Mouse (Mus musculus) hindbrain, embryonic 16.5 days (tissue): ENCODE data around the gene Ugt1a6a. TPM values are rescaled to one million over a fixed set of nuclear protein-coding genes. Genes with fewer than 3 reads are reported as not detected.
A peak's percentile ranks its signal among the peaks of the same experiment; 100 is the strongest.

Experiments
- ATAC-seq: fragments of 200-750 bp; cut with Nextera tagmentation; 2 replicates; pipeline ENCODE4 v1.8.0; 2017; ENCODE audit warnings: moderate TSS enrichment, moderate library complexity
- H3K27ac ChIP-seq: fragments of 300-500 bp; sonication (generic); 2 replicates; pipeline ENCODE4 v1.5.1; 2014; ENCODE audit warnings: low read depth, mild to moderate bottlenecking, control low read depth, low read length, moderate library complexity
- H3K27me3 ChIP-seq: fragments of 300-500 bp; sonication (generic); replicated peaks from 2 replicates; pipeline ENCODE4 v1.6.1; 2014; ENCODE audit warnings: low read length; ENCODE audit not compliant: control insufficient read depth, insufficient read depth
- H3K36me3 ChIP-seq: fragments of 300-500 bp; sonication (generic); 2 replicates; pipeline ENCODE4 v1.6.1; 2014; ENCODE audit warnings: mild to moderate bottlenecking, low read length, moderate library complexity, mixed read lengths; ENCODE audit not compliant: control insufficient read depth, insufficient read depth
- H3K4me1 ChIP-seq: fragments of 300-500 bp; sonication (generic); 2 replicates; pipeline ENCODE4 v1.6.1; 2014; ENCODE audit warnings: low read depth, low read length; ENCODE audit not compliant: control insufficient read depth, insufficient read depth
- H3K4me2 ChIP-seq: fragments of 300-500 bp; sonication (generic); 2 replicates; pipeline ENCODE4 v1.6.1; 2014; ENCODE audit warnings: mild to moderate bottlenecking, low read length, control low read depth, moderate library complexity
- H3K4me3 ChIP-seq: fragments of 300-500 bp; sonication (generic); 2 replicates; pipeline ENCODE4 v1.5.1; 2014; ENCODE audit warnings: mild to moderate bottlenecking, low read length, control low read depth, moderate library complexity
- H3K9ac ChIP-seq: fragments of 300-500 bp; sonication (generic); 2 replicates; pipeline ENCODE4 v1.6.1; 2014; ENCODE audit warnings: low read depth, mild to moderate bottlenecking, control low read depth, low read length, moderate library complexity
- H3K9me3 ChIP-seq: fragments of 300-500 bp; sonication (generic); 2 replicates; pipeline ENCODE4 v1.6.1; 2014; ENCODE audit warnings: mild to moderate bottlenecking, low read length, moderate library complexity; ENCODE audit not compliant: control insufficient read depth
- WGBS: fragments of 180-500 bp; shearing (Covaris S2); extraction: QIAGEN DNeasy Blood & Tissue Kit; methylation state at CpG from one replicate; pipeline ENCODE4 v1.1.7; 2014; 5-methylcytosine and 5-hydroxymethylcytosine counted together
- polyA plus RNA-seq: library from polyadenylated mRNA; unstranded; fragments of >200 nt; fragmentation: Nextera tagmentation; extraction: Ambion mirVana; gene quantifications from 2 replicates; pipeline ENCODE4 v1.2.1, GENCODE M21; 2015

Gene Ugt1a6a
- polyA plus RNA-seq, 1 experiment from 2014 or later, result 5.6 TPM

DNA sequence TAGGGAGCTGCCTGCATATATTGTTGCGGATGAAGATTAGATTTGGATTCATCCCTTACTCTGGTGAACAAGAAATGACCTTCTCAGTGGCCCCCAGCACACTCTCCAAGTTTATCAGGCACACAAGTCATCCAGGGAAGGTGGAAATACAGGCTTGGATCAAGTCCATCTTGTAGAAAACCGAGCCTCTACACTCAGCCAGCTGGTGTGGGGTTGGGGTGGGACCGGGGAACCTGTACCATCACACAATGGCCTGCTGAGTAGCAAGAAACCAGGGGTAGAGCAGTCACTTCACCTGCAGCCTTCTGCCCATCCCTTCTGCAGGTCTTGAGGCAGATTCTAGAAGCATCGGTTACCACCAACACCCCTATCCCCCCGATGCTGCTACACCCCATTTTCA, 100.0 kb downstream of the Ugt1a6a start:
- Histone ChIP-seq H3K36me3 (no peaks in the 10 kb centered on the region), H3K4me3 (no peak overlapping the region), H3K9me3 (peaks cover 98% of the 10 kb centered on the region), H3K27ac (no peak overlapping the region), H3K4me2 (no peak overlapping the region), H3K27me3 (no peaks in the 10 kb centered on the region), H3K4me1 (no peaks in the 10 kb centered on the region), H3K9ac (no peak overlapping the region)
- ATAC-seq, result no peak
- WGBS, result 42% methylated on average over 5 of the region's 5 CpGs

DNA sequence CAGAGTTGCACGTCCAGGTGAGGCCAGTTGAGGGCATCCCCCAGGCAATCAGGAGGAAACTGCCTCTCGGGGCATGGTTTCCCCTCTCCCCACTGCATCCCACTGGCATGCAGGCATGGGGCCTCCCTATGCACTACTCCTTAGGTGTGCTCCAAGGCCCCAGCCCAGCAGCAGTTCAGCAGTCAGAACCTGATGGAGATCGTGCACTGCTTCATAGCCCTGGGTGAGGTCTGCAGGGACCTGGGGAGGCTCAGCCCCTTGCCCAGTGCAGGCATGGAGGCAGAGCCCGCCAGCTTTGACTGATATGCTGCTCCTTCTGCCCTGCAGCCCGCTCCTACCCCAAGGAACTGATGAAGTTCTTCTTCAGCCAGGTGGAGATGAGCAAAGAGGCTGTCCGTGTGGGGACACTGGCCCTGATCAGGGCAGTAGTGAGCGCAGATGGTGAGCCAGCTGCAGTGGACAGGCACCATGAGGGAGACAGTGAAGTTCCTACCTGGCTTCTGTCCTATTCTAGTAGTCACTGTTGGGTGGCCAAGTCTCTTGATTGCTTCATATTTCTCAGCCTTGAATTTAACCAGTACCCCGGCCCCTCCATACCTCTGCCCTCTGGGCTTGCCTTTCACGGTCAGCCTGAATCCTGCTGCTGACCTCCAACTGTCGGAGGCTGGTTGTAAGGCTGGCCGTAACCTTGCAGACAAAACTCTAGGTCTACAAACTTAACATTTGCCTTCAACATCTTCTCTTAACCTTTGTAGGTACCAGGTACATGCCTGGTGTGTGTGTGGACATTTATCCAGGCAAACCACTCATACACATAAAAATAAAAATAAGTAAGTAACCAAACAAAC, 100.7 kb downstream of the Ugt1a6a start:
- Histone ChIP-seq H3K27ac (no peak overlapping the region), H3K27me3 (no peaks in the 10 kb centered on the region), H3K36me3 (no peaks in the 10 kb centered on the region), H3K9me3 (peaks cover 98% of the 10 kb centered on the region), H3K4me2 (no peak overlapping the region), H3K9ac (no peak overlapping the region), H3K4me1 (no peaks in the 10 kb centered on the region), H3K4me3 (no peak overlapping the region)
- 67% methylated on average over 11 of the region's 11 CpGs for WGBS
- ATAC-seq, result 0 out of 2 replicates have a peak, but pooled peaks have one; percentile 12

DNA sequence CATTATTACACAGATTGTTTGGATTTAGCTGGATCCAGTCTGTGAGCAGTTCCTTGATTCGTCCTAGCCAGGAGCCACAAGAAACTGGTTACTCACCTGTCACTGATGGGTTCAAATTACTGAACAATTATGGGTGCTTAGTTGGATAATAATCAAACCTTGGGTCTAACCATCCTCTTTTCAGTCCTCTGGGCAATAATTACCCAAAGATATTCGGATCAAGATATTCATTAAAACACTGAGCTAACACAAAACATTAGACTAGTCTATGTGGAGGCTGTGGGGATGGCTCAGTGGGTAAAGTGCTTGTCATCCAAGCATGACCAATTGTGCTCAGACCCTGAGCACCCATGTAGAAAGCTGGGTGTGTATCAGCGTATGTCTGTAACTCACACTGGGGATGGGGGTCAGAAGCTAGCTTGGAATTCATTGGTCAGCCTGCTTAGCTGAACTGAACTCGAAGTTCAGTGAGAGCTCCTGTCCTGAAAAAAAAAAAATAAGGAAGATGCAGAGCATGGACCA, 101.3 kb downstream of the Ugt1a6a start:
- Histone ChIP-seq H3K9ac (no peak overlapping the region), H3K9me3 (peaks cover 98% of the 10 kb centered on the region), H3K4me1 (no peaks in the 10 kb centered on the region), H3K27ac (no peak overlapping the region), H3K4me3 (no peak overlapping the region), H3K27me3 (no peaks in the 10 kb centered on the region), H3K4me2 (no peak overlapping the region), H3K36me3 (no peaks in the 10 kb centered on the region)
- 61% methylated on average over 4 of the region's 4 CpGs for WGBS
- no peak for ATAC-seq

DNA sequence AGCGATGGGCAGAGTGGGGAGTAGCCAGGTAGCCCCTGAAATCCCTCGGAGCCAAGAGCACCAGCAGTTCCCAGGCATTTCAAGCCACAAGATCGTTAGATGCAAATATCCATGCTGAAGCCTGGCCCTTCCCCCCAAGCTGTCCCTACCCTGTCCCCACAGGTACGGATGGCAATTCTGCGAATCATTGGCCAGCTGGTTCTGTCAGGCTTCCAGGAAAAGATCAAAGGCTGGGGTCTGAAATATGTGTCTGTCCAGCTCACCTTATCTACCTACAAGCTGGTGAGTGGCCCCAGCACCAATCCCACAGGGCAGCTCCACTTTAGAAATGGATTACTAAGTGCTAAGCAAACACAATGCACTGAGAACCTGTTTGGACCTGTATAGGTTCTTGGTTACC, 102.7 kb downstream of the Ugt1a6a start:
- peaks cover 95% of the 10 kb centered on the region for H3K9me3 ChIP-seq
- H3K4me1 ChIP-seq, result no peaks in the 10 kb centered on the region
- ATAC-seq, result no peak
- no peaks in the 10 kb centered on the region for H3K36me3 ChIP-seq
- H3K27ac ChIP-seq, result no peak overlapping the region
- H3K4me2 ChIP-seq, result no peak overlapping the region
- 77% methylated on average over 5 of the region's 5 CpGs for WGBS
- H3K9ac ChIP-seq, result no peak overlapping the region
- no peak overlapping the region for H3K4me3 ChIP-seq
- H3K27me3 ChIP-seq, result no peaks in the 10 kb centered on the region

DNA sequence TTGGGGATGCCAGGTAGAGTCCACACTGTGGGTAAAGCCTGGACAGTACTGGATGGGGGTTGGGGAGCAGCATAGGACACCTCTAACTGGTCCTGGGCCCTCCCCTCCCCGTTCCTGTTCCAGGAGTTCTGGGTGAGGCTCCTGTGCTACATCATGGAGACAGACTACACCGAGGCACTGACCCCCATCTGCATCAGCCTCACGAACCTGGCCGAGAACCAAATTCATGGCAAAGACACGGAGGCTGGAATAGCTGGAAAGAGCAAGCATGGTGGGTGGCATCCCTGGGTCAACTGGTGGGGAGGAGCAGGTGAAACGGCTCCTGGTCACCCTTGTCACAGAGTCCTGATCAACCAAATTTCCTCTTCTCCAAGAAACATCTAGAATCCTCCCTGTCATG, 104.2 kb downstream of the Ugt1a6a start:
- Histone ChIP-seq H3K9me3 (peaks cover 92% of the 10 kb centered on the region), H3K27ac (no peak overlapping the region), H3K27me3 (no peaks in the 10 kb centered on the region), H3K4me1 (no peaks in the 10 kb centered on the region), H3K4me2 (no peak overlapping the region), H3K4me3 (no peak overlapping the region), H3K36me3 (no peaks in the 10 kb centered on the region), H3K9ac (no peak overlapping the region)
- 81% methylated on average over 6 of the region's 6 CpGs for WGBS
- ATAC-seq, result 0 out of 2 replicates have a peak, but pooled peaks have one; percentile 5

DNA sequence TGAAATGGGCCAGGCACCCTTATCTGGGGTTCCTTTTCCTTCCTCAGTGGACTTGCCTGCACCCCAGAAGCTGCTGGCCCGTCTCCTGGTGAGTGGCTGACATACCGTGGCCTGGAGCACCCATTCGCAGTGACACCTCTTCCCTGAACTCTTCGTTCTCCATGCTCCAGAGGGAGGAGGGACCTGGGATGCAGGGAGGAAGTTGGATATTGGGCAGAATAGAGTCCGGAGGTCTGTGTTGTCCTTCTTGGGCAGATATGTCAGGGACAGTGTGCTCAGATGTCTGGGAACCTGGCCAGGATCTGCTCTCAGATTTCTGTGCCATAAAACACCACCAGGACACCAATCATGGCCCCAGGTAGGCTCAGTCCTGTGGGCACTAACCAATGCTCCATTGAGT, 105.5 kb downstream of the Ugt1a6a start:
- Histone ChIP-seq H3K4me1 (no peaks in the 10 kb centered on the region), H3K27me3 (no peaks in the 10 kb centered on the region), H3K9ac (no peak overlapping the region), H3K27ac (no peak overlapping the region), H3K4me3 (no peak overlapping the region), H3K4me2 (no peak overlapping the region), H3K36me3 (no peaks in the 10 kb centered on the region), H3K9me3 (peaks cover 90% of the 10 kb centered on the region)
- no peak for ATAC-seq
- WGBS, result 77% methylated on average over 5 of the region's 5 CpGs

DNA sequence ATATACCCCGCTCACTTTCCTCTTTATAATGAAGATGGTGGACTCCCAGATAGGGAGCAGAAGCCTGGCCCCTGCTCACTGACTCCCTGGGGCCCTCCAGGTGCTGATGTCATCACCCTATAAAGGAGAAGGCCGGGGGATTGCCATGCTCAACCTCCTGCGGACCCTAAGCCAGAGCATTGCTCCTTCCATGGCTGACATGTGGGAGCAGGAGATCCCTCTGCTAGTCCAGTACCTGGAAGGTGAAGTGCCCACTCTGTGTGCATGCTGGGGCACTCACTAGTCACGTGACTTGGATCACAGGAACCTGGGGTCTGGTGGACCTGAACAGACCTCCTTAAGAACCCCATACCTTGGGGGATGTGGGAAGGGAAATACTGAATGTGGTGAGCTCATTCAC, 106.0 kb downstream of the Ugt1a6a start:
- Histone ChIP-seq H3K4me1 (no peaks in the 10 kb centered on the region), H3K36me3 (no peaks in the 10 kb centered on the region), H3K9me3 (peaks cover 90% of the 10 kb centered on the region), H3K4me3 (no peak overlapping the region), H3K27ac (no peak overlapping the region), H3K9ac (no peak overlapping the region), H3K4me2 (no peak overlapping the region), H3K27me3 (no peaks in the 10 kb centered on the region)
- ATAC-seq, result no peak
- WGBS, result 75% methylated on average over 4 of the region's 4 CpGs

DNA sequence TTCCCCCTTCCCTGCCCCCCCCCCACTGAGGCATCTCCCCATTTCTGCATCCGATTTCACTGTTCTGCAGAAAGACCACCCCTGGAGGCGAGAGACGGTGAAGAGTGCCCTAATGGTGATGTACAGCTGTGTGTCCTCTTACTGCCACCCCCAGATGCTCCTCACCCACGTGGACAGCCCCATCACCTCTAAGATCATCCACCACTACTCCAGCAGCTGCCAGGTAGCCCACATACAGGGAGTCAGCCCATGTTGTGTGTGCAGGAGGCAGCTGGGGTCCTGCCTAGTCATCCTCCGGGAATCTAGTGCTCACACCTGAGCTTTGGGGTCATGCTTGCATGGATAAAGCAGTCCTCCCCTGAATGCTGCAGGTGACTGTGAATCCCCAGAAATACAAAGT, 109.3 kb downstream of the Ugt1a6a start:
- Histone ChIP-seq H3K27ac (no peak overlapping the region), H3K4me2 (no peak overlapping the region), H3K27me3 (no peaks in the 10 kb centered on the region), H3K9ac (no peak overlapping the region), H3K36me3 (no peaks in the 10 kb centered on the region), H3K4me1 (no peaks in the 10 kb centered on the region), H3K9me3 (peaks cover 90% of the 10 kb centered on the region), H3K4me3 (no peak overlapping the region)
- WGBS, result 69% methylated on average over 5 of the region's 5 CpGs
- no peak for ATAC-seq

DNA sequence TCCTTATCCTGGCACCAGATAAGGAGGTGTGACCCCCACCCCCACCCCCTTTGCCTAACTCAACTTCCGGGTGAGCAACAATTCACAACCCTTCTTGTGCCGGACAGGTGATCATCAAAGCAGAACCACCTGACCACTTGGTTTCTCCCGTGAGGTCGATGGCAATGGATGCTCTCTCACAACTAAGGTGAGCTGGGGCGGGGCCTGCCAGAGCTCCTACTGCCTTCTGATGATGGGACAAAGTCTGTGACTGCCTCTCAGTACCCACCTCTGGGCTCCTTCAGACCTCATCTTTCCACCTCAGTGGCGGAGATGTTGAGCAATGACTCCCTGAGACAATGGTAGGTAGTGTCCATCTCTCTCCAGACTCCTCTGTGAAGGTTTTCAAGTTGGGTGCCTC, 111.3 kb downstream of the Ugt1a6a start:
- no peak for ATAC-seq
- H3K9ac ChIP-seq, result no peak overlapping the region
- 81% methylated on average over 6 of the region's 6 CpGs for WGBS
- peaks cover 90% of the 10 kb centered on the region for H3K9me3 ChIP-seq
- H3K4me2 ChIP-seq, result no peak overlapping the region
- no peak overlapping the region for H3K4me3 ChIP-seq
- no peak overlapping the region for H3K27ac ChIP-seq
- H3K4me1 ChIP-seq, result no peaks in the 10 kb centered on the region
- H3K36me3 ChIP-seq, result no peaks in the 10 kb centered on the region
- no peaks in the 10 kb centered on the region for H3K27me3 ChIP-seq
